Mouse (Mus musculus): ENCODE measurements at regions not wholly inside any gene's neighbourhood (a gene's known extent, or its start where the extent isn't known, plus 50 kb on each side); places are given as distances from the start of the nearest gene placed in this dataset.
A peak's percentile ranks its signal among the peaks of the same experiment; 100 is the strongest.

GRCm38 (mm10) chr14:90600554-90600953 is 2129.4 kb upstream of the Pcdh20 start:
- peak; percentile 45 for DNase-seq (ENCODE audit: low spot score)
